Mouse (Mus musculus): ENCODE data around the gene Rasgrp2. TPM values are rescaled to one million over a fixed set of nuclear protein-coding genes. Genes with fewer than 3 reads are reported as not detected.

Gene Rasgrp2
- total and polyA plus RNA-seq, 3 experiments, result 176 to 233 TPM; not detected in 1

DNA sequence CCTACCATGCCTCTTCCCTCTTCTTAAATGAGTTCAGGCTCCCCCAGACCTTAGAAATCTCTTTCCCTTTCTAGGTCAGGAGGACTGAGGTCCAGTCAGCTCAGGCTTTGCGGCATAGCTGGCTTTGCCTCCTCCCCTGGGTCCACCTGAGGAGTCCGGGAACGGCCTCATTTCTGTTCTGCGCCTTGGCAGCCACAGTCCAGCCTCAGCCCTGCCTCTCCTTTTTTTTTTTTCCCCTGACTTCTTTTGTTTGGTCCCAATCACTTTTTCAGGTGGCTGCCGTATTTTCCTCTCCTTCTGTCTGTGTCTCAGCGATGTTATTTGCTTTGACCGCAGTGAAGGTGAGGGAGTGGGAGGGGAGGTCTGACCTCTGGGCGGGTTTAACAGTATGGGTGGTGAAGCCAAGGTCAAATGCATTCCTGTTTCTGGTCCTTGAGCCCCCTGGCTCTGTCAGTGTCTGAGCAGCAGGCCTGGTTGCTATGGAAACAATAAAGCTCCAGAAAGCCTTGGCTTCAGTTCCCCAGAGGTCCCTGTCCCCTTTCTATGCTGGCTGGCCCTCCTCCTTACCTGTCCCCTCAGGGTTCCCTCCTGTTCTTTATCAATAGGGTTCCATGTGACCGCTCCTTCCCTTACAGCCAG, 53.7 kb downstream of the Rasgrp2 start:
- no peaks in the 10 kb centered on the region for H3K27me3 ChIP-seq (ENCODE audit: control insufficient read depth in 1 of 2, insufficient read depth in 2 of 2, low read length in 2 of 2)

GRCm38 (mm10) chr19:6453349-6453748, 54.2 kb downstream of the Rasgrp2 start:
- peaks cover 0 to 5% of the 10 kb centered on the region in 2 experiments; a peak in 2 of 4 replicates for H3K36me3 ChIP-seq (ENCODE audit: control insufficient read depth in 1 of 2, insufficient read depth in 2 of 2, low read length in 2 of 2)
- TF ChIP-seq ZNF384 (IDR thresholded peaks at IDR 0.05; ENCODE audit: low read depth, low read length) (no peak), USF1 (IDR thresholded peaks at IDR 0.05; ENCODE audit: low read depth, low read length) (no peak), ETS1 (IDR thresholded peaks at IDR 0.05; ENCODE audit: low read depth, low read length) (no peak), TAL1 (IDR thresholded peaks at IDR 0.05; ENCODE audit: low read length) (no peak), SIN3A (IDR thresholded peaks at IDR 0.05; ENCODE audit: low read length) (no peak), POLR2A (IDR thresholded peaks at IDR 0.05; ENCODE audit: control insufficient read depth in 1 of 2, insufficient read depth in 1 of 2, low read depth in 1 of 2, low read length in 2 of 2, poor library complexity in 1 of 2) (no peak), MEF2A (IDR thresholded peaks at IDR 0.05; ENCODE audit: extremely low read depth, insufficient replicate concordance, low read depth, low read length, poor library complexity, severe bottlenecking) (no peak), MYB (IDR thresholded peaks at IDR 0.05; ENCODE audit: low read depth, low read length) (no peak), ZMIZ1 (IDR thresholded peaks at IDR 0.05; ENCODE audit: low read depth, low read length) (no peak), MYC (IDR thresholded peaks at IDR 0.05; ENCODE audit: low read depth, low read length) (no peak), ZC3H11A (IDR thresholded peaks at IDR 0.05; ENCODE audit: low read depth, low read length) (no peak), NRF1 (IDR thresholded peaks at IDR 0.05; ENCODE audit: insufficient read depth, low read depth, low read length, poor library complexity, severe bottlenecking) (no peak), ZKSCAN1 (IDR thresholded peaks at IDR 0.05; ENCODE audit: low read depth, low read length) (no peak), GATA1 (IDR thresholded peaks at IDR 0.05; ENCODE audit: low read depth, low read length) (no peak), KAT2A (conservative IDR thresholded peaks at IDR 0.05; ENCODE audit: low read depth, low read length) (no peak)
- no peak overlapping the region for H3K9ac ChIP-seq (ENCODE audit: control insufficient read depth, low read depth, low read length, poor library complexity, severe bottlenecking)
- H3K4me3 ChIP-seq (ENCODE audit: control insufficient read depth in 1 of 2, insufficient read depth in 1 of 2, low read depth in 2 of 2, low read length in 2 of 2), result no peak overlapping the region
- H3K27me3 ChIP-seq (ENCODE audit: control insufficient read depth in 1 of 2, insufficient read depth in 2 of 2, low read length in 2 of 2), result no peaks in the 10 kb centered on the region
- no peaks in the 10 kb centered on the region for H3K9me3 ChIP-seq (replicated peaks; ENCODE audit: insufficient read depth, low read length)
- peaks cover 3 to 9% of the 10 kb centered on the region in 2 experiments; a peak in 3 of 4 replicates for H3K4me1 ChIP-seq (ENCODE audit: control insufficient read depth in 1 of 2, insufficient read depth in 2 of 2, low read length in 2 of 2)
- H3K79me2 ChIP-seq (ENCODE audit: control insufficient read depth, insufficient read depth, low read length, poor library complexity), result no peaks in the 10 kb centered on the region
- H3K27ac ChIP-seq (ENCODE audit: control insufficient read depth, low read depth, low read length), result no peak overlapping the region
- DNase-seq (ENCODE audit: low read depth, low spot score), result no peak

More for the DNA sequence above, 53.7 kb downstream of the Rasgrp2 start:
- Histone ChIP-seq H3K9me3 (replicated peaks; ENCODE audit: insufficient read depth, low read length) (no peaks in the 10 kb centered on the region), H3K79me2 (ENCODE audit: control insufficient read depth, insufficient read depth, low read length, poor library complexity) (no peaks in the 10 kb centered on the region), H3K4me3 (ENCODE audit: control insufficient read depth in 1 of 2, insufficient read depth in 1 of 2, low read depth in 2 of 2, low read length in 2 of 2) (no peak overlapping the region), H3K27ac (ENCODE audit: control insufficient read depth, low read depth, low read length) (no peak overlapping the region), H3K9ac (ENCODE audit: control insufficient read depth, low read depth, low read length, poor library complexity, severe bottlenecking) (no peak overlapping the region), H3K36me3 (ENCODE audit: control insufficient read depth in 1 of 2, insufficient read depth in 2 of 2, low read length in 2 of 2) (peaks cover 0 to 5% of the 10 kb centered on the region in 2 experiments; a peak in 2 of 4 replicates), H3K4me1 (ENCODE audit: control insufficient read depth in 1 of 2, insufficient read depth in 2 of 2, low read length in 2 of 2) (peaks cover 3 to 9% of the 10 kb centered on the region in 2 experiments; a peak in 3 of 4 replicates)
- DNase-seq (ENCODE audit: low read depth, low spot score), result no peak
- no peak for TF ChIP-seq POLR2AphosphoS5 (IDR thresholded peaks at IDR 0.05; ENCODE audit: borderline replicate concordance, low read depth, low read length)
- TF ChIP-seq ZMIZ1 (IDR thresholded peaks at IDR 0.05; ENCODE audit: low read depth, low read length), result no peak
- TF ChIP-seq MAFK (IDR thresholded peaks at IDR 0.05; ENCODE audit: borderline replicate concordance, low read depth, low read length), result no peak
- TF ChIP-seq CHD1 (IDR thresholded peaks at IDR 0.05; ENCODE audit: low read depth, low read length), result no peak
- no peak for TF ChIP-seq KAT2A (conservative IDR thresholded peaks at IDR 0.05; ENCODE audit: low read depth, low read length)
- no peak for TF ChIP-seq ZKSCAN1 (IDR thresholded peaks at IDR 0.05; ENCODE audit: low read depth, low read length)
- no peak for TF ChIP-seq MXI1 (IDR thresholded peaks at IDR 0.05; ENCODE audit: low read depth, low read length)
- TF ChIP-seq GABPA (IDR thresholded peaks at IDR 0.05; ENCODE audit: low read depth, low read length), result no peak
- TF ChIP-seq GATA1 (IDR thresholded peaks at IDR 0.05; ENCODE audit: low read depth, low read length), result no peak
- no peak for TF ChIP-seq MYB (IDR thresholded peaks at IDR 0.05; ENCODE audit: low read depth, low read length)
- no peak for TF ChIP-seq MYC (IDR thresholded peaks at IDR 0.05; ENCODE audit: low read depth, low read length)
- TF ChIP-seq MEF2A (IDR thresholded peaks at IDR 0.05; ENCODE audit: extremely low read depth, insufficient replicate concordance, low read depth, low read length, poor library complexity, severe bottlenecking), result no peak
- TF ChIP-seq USF2 (IDR thresholded peaks at IDR 0.05; ENCODE audit: borderline replicate concordance in 1 of 2, insufficient read depth in 1 of 2, low read depth in 1 of 2, low read length in 2 of 2), result no peak
- TF ChIP-seq ZC3H11A (IDR thresholded peaks at IDR 0.05; ENCODE audit: low read depth, low read length), result no peak
- TF ChIP-seq MAX (IDR thresholded peaks at IDR 0.05; ENCODE audit: low read length), result no peak
- no peak for TF ChIP-seq HCFC1 (IDR thresholded peaks at IDR 0.05; ENCODE audit: low read depth, low read length)
- no peak for TF ChIP-seq E2F4 (IDR thresholded peaks at IDR 0.05; ENCODE audit: borderline replicate concordance, low read depth, low read length)
- TF ChIP-seq SMC3 (IDR thresholded peaks at IDR 0.05; ENCODE audit: low read depth, low read length), result no peak
- no peak for TF ChIP-seq POLR2A (IDR thresholded peaks at IDR 0.05; ENCODE audit: control insufficient read depth in 1 of 2, insufficient read depth in 1 of 2, low read depth in 1 of 2, low read length in 2 of 2, poor library complexity in 1 of 2)
